Comparison of ENCODE assay signal across 8 mouse cellular contexts in the genomic region with DNA sequence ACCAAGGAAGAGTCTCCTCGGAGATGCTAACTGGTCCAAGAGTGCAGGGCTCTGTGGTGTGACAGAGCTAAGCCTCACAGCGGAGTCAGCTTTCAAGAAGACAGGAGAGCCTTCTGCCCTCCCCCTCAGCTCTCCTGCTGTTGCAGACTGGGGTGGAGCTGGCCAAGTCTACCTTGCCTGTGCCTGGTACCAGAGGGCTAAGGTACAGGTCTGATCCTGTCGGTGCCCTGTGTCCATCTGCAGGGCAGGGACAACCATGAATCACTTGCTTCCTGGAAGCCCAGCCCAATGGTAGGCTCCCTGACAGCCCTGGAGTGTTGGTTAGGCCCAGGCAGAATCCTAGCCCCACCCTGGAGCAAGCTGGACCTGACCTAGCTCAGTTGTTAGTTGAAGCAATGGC. TPM values are rescaled to one million over a fixed set of nuclear protein-coding genes. Genes with fewer than 3 reads are reported as not detected.
DNase-seq lines count a peak whose midpoint lies in the region; ATAC-seq and TF ChIP-seq lines count a peak whose summit lies in the region.

No protein-coding gene starts in this region.

- 50% methylated on average over 3 of the region's 3 CpGs for WGBS in heart, embryonic 12.5 days
- WGBS in thymus, adult 2 months = 85% methylated on average over 3 of the region's 3 CpGs
- 53% methylated on average over 3 of the region's 3 CpGs for WGBS in hindbrain, embryonic 16.5 days
- WGBS in olfactory bulb, adult 2 months = 49% methylated on average over 3 of the region's 3 CpGs

- no peak overlapping the region for H3K4me3 ChIP-seq in heart, embryonic 12.5 days
- H3K4me3 ChIP-seq in thymus, adult 2 months (ENCODE audit: control insufficient read depth, insufficient read depth, low read length) = no peak overlapping the region
- no peak overlapping the region for H3K4me3 ChIP-seq in hindbrain, embryonic 16.5 days (ENCODE audit: low read length)
- no peak overlapping the region for H3K4me3 ChIP-seq in olfactory bulb, adult 2 months (ENCODE audit: insufficient read depth, low read depth, low read length)

- TF ChIP-seq POLR2A in thymus, adult 2 months (IDR thresholded peaks at IDR 0.05; ENCODE audit: control insufficient read depth, extremely low read depth, insufficient read depth, low read length, poor library complexity) = no peak
- TF ChIP-seq POLR2A in olfactory bulb, adult 2 months (IDR thresholded peaks at IDR 0.05; ENCODE audit: insufficient read depth, low read depth, low read length) = no peak

- ATAC-seq in heart, embryonic 12.5 days (ENCODE audit: insufficient number of reproducible peaks, low FRiP score) = no peak
- ATAC-seq in hindbrain, embryonic 16.5 days = no peak

- peaks cover 56% of the 10 kb centered on the region for H3K4me1 ChIP-seq in heart, embryonic 12.5 days (replicated peaks)
- H3K4me1 ChIP-seq in thymus, adult 2 months (replicated peaks; ENCODE audit: control insufficient read depth, insufficient read depth, low read length) = peaks cover 42% of the 10 kb centered on the region
- peaks cover 37% of the 10 kb centered on the region for H3K4me1 ChIP-seq in hindbrain, embryonic 16.5 days (ENCODE audit: control insufficient read depth, insufficient read depth, low read depth, low read length)
- H3K4me1 ChIP-seq in olfactory bulb, adult 2 months (ENCODE audit: control insufficient read depth, insufficient read depth, low read length) = peaks cover 49% of the 10 kb centered on the region

- H3K9me3 ChIP-seq in heart, embryonic 12.5 days (replicated peaks) = no peaks in the 10 kb centered on the region
- H3K9me3 ChIP-seq in hindbrain, embryonic 16.5 days (ENCODE audit: control insufficient read depth, low read length) = no peaks in the 10 kb centered on the region

- TF ChIP-seq CTCF in thymus, adult 2 months (IDR thresholded peaks at IDR 0.05; ENCODE audit: borderline replicate concordance, control insufficient read depth, extremely low read depth, insufficient read depth, low read length, poor library complexity) = no peak
- TF ChIP-seq CTCF in olfactory bulb, adult 2 months (IDR thresholded peaks at IDR 0.05; ENCODE audit: insufficient read depth, low read depth, low read length) = no peak

- no peaks in the 10 kb centered on the region for H3K36me3 ChIP-seq in heart, embryonic 12.5 days
- H3K36me3 ChIP-seq in thymus, adult 2 months (ENCODE audit: control insufficient read depth, insufficient read depth, low read length) = no peaks in the 10 kb centered on the region
- H3K36me3 ChIP-seq in hindbrain, embryonic 16.5 days (ENCODE audit: control insufficient read depth, insufficient read depth, low read length) = no peaks in the 10 kb centered on the region

- no peak overlapping the region for H3K27ac ChIP-seq in heart, embryonic 12.5 days (ENCODE audit: poor library complexity, severe bottlenecking)
- no peak overlapping the region for H3K27ac ChIP-seq in thymus, adult 2 months (ENCODE audit: control insufficient read depth, insufficient read depth, low read length)
- no peak overlapping the region for H3K27ac ChIP-seq in hindbrain, embryonic 16.5 days (ENCODE audit: low read depth, low read length)
- peak overlapping the region; percentile 94 for H3K27ac ChIP-seq in olfactory bulb, adult 2 months (ENCODE audit: insufficient read depth, low read depth, low read length)

- no peak overlapping the region for H3K9ac ChIP-seq in heart, embryonic 12.5 days
- no peak overlapping the region for H3K9ac ChIP-seq in hindbrain, embryonic 16.5 days (ENCODE audit: low read depth, low read length)

- peak overlapping the region; percentile 75; the same call in 1 of the 2 replicates for H3K4me2 ChIP-seq in heart, embryonic 12.5 days
- H3K4me2 ChIP-seq in hindbrain, embryonic 16.5 days (ENCODE audit: low read length) = peak overlapping the region; percentile 92

- no peak for DNase-seq in heart, adult 8-10 months (ENCODE audit: low spot score)
- peak; percentile 14 for DNase-seq in thymus, adult 2 months
- no peak for DNase-seq in thymus, postnatal 10 days (ENCODE audit: low spot score in 2 of 2)
- DNase-seq in layer of hippocampus, postnatal 36 days = no peak
- no peak for DNase-seq in B cell, adult 2 months

- peaks cover 5% of the 10 kb centered on the region; the same call in 1 of the 2 replicates for H3K27me3 ChIP-seq in heart, embryonic 12.5 days (replicated peaks)
- H3K27me3 ChIP-seq in thymus, adult 2 months (ENCODE audit: control insufficient read depth, insufficient read depth, low read length) = no peaks in the 10 kb centered on the region
- H3K27me3 ChIP-seq in hindbrain, embryonic 16.5 days (replicated peaks; ENCODE audit: control insufficient read depth, insufficient read depth, low read length) = no peaks in the 10 kb centered on the region

RNA-seq across cellular contexts. Expression of a gene that starts 0.7 kb away (rescaled TPM):
- 15.3 and 16.3 TPM in 2 replicates for polyA plus RNA-seq in heart, embryonic 12.5 days (2016; fragmentation: Nextera tagmentation; extraction: Ambion mirVana)
- 10 to 100 TPM; 25.5 to 32.9 (median 29.4) TPM for total RNA-seq in heart, adult 8-10 months (2022)
- 178 and 180 TPM in 2 replicates for polyA plus RNA-seq in thymus, adult 2 months (2012; rRNA removed)
- polyA plus RNA-seq in hindbrain, embryonic 16.5 days (2015; fragmentation: Nextera tagmentation; extraction: Ambion mirVana) = 25.3 and 27.6 TPM in 2 replicates
- polyA plus RNA-seq in olfactory bulb, adult 2 months (2012; ENCODE audit: insufficient read depth, insufficient read length, low replicate concordance, missing spikeins) = 113 TPM in 1 of 2 replicates, not detected in the other
- 10 to 100 TPM; 44.8 to 46.3 TPM for total RNA-seq in layer of hippocampus, postnatal 36 days (2021)

RNA-seq across cellular contexts. Expression of a gene that starts 27.6 kb away (rescaled TPM):
- 10.3 and 10.7 TPM in 2 replicates for polyA plus RNA-seq in heart, embryonic 12.5 days (2016; fragmentation: Nextera tagmentation; extraction: Ambion mirVana)
- total RNA-seq in heart, adult 8-10 months (2022) = 10 to 100 TPM; 24.9 to 30.8 (median 27.7) TPM
- 53.1 and 56.5 TPM in 2 replicates for polyA plus RNA-seq in thymus, adult 2 months (2012; rRNA removed)
- 12.6 and 13.2 TPM in 2 replicates for polyA plus RNA-seq in hindbrain, embryonic 16.5 days (2015; fragmentation: Nextera tagmentation; extraction: Ambion mirVana)
- not detected in 2 replicates for polyA plus RNA-seq in olfactory bulb, adult 2 months (2012; ENCODE audit: insufficient read depth, insufficient read length, low replicate concordance, missing spikeins)
- total RNA-seq in layer of hippocampus, postnatal 36 days (2021) = 10 to 100 TPM; 35.0 to 35.4 TPM
